Mouse (Mus musculus) bone marrow, adult 2 months (tissue): ENCODE data around the gene Lhpp.

ENCODE experiments used
- CTCF ChIP-seq: fragments of 200-500 bp; IDR thresholded peaks from 2 replicates; pipeline ENCODE4 v1.5.1; 2011; ENCODE audit warnings: low read length, control low read depth; ENCODE audit not compliant: control insufficient read depth, insufficient read depth
- POLR2A ChIP-seq: fragments of 200-500 bp; IDR thresholded peaks from 2 replicates; pipeline ENCODE4 v1.6.1; 2011; ENCODE audit warnings: low read depth, mild to moderate bottlenecking, control low read depth, low read length, borderline replicate concordance; ENCODE audit not compliant: control insufficient read depth

DNA sequence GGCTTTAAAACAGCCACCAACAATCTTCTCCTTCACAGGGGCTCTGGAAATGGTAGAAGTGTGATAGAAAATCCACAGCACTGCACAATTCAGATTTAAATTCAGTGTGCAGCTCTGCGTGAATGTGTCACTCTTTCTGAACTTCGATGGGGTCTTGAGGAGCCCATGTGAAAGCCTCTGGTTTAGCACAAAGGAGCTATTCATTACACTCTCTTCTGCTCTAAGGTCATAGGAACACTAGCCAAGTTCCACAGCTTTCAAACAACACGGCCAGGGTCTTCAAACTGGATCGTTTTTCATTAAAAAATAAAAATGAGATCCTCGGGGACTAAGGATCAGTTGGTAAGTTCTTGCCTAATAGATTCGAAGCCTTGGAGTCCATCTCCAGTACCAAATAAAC lies 37.2 kb upstream of the Lhpp start:
- TF ChIP-seq POLR2A: no peak
- TF ChIP-seq CTCF: no peak
